Mouse (Mus musculus) lung, postnatal 0 days (tissue): ENCODE measurements at regions not wholly inside any gene's neighbourhood (a gene's known extent, or its start where the extent isn't known, plus 50 kb on each side); places are given as distances from the start of the nearest gene placed in this dataset.
A peak's percentile ranks its signal among the peaks of the same experiment; 100 is the strongest.

Experiments used
- ATAC-seq: fragments of 200-750 bp; cut with Nextera tagmentation; 2 replicates; pipeline ENCODE4 v1.8.0; 2017; ENCODE audit warnings: moderate library complexity
- DNase-seq: peaks from one replicate; pipeline ENCODE4 v3.0.0-alpha.2; 2016; ENCODE audit warnings: low spot score
- H3K27ac ChIP-seq: fragments of 300-500 bp; sonication (generic); 2 replicates; pipeline ENCODE4 v1.5.1; 2014; ENCODE audit warnings: antibody characterized with exemption, mild to moderate bottlenecking, low read length, mixed read lengths
- H3K27me3 ChIP-seq: fragments of 300-500 bp; sonication (generic); replicated peaks from 2 replicates; pipeline ENCODE4 v1.6.1; 2014; ENCODE audit warnings: low read length, mixed read lengths; ENCODE audit not compliant: insufficient read depth
- H3K36me3 ChIP-seq: fragments of 300-500 bp; sonication (generic); 2 replicates; pipeline ENCODE4 v1.6.1; 2014; ENCODE audit warnings: low read length, mixed read lengths; ENCODE audit not compliant: insufficient read depth
- H3K4me1 ChIP-seq: fragments of 300-500 bp; sonication (generic); 2 replicates; pipeline ENCODE4 v1.6.1; 2014; ENCODE audit warnings: antibody characterized with exemption, low read depth, low read length, mixed read lengths; ENCODE audit not compliant: insufficient read depth
- H3K4me2 ChIP-seq: fragments of 300-500 bp; sonication (generic); replicated peaks from 2 replicates; pipeline ENCODE4 v1.6.1; 2014; ENCODE audit warnings: low read depth, mild to moderate bottlenecking, low read length, moderate library complexity, mixed read lengths
- H3K4me3 ChIP-seq: fragments of 300-500 bp; sonication (generic); 2 replicates; pipeline ENCODE4 v1.5.1; 2014; ENCODE audit warnings: low read depth, low read length
- H3K9ac ChIP-seq: fragments of 300-500 bp; sonication (generic); replicated peaks from 2 replicates; pipeline ENCODE4 v1.6.1; 2014; ENCODE audit warnings: low read depth, mild to moderate bottlenecking
- H3K9me3 ChIP-seq: fragments of 300-500 bp; sonication (generic); 2 replicates; pipeline ENCODE4 v1.6.1; 2016; ENCODE audit warnings: low read length, mixed read lengths
- CTCF ChIP-seq: IDR thresholded peaks from 2 replicates; pipeline ENCODE4 v1.5.1; 2016; ENCODE audit warnings: antibody characterized with exemption, mild to moderate bottlenecking
- EP300 ChIP-seq: IDR thresholded peaks from 2 replicates; pipeline ENCODE4 v1.6.1; 2016; ENCODE audit warnings: antibody characterized with exemption, mild to moderate bottlenecking, control low read depth
- WGBS: fragments of 180-500 bp; shearing (Covaris S2); extraction: QIAGEN DNeasy Blood & Tissue Kit; methylation state at CpG from one replicate; pipeline ENCODE4 v1.1.7; 2014; 5-methylcytosine and 5-hydroxymethylcytosine counted together

DNA sequence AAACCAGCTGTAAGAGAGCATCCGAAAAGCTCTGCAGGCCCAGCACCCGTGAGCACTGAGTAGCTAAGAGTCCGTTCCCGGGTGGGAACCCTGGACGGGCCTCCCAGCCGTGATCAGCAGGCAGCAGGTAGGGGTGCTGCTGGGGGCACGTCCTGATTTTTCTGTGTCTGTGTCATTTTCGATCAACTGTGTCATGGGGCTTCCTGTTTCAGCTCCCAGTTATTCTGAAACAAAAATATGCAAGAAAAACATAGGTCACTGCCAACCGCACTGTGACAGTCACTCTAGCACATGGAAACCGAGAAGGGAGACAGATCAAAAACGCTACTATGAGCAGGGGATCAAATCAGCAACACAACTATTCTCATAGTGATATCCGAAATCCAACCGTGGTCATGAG lies 218.8 kb upstream of the Spdye4c start:
- no peak for ATAC-seq
- TF ChIP-seq CTCF: no peak
- TF ChIP-seq EP300: no peak
- Histone ChIP-seq H3K9me3 (no peaks in the 10 kb centered on the region), H3K27me3 (no peaks in the 10 kb centered on the region), H3K4me2 (no peak overlapping the region), H3K36me3 (no peaks in the 10 kb centered on the region), H3K4me3 (no peak overlapping the region), H3K27ac (no peak overlapping the region), H3K9ac (no peak overlapping the region), H3K4me1 (peaks cover 12% of the 10 kb centered on the region)
- 87% methylated on average over 13 of the region's 13 CpGs for WGBS
- DNase-seq: no peak

- Histone ChIP-seq H3K36me3 (no peaks in the 10 kb centered on the region), H3K4me1 (peaks cover 12% of the 10 kb centered on the region), H3K4me3 (no peak overlapping the region), H3K27me3 (no peaks in the 10 kb centered on the region), H3K4me2 (no peak overlapping the region), H3K9me3 (no peaks in the 10 kb centered on the region), H3K27ac (peak overlapping the region; percentile 16; the same call in 1 of the 2 replicates), H3K9ac (no peak overlapping the region)
- TF ChIP-seq EP300 (no peak), CTCF (no peak)
- ATAC-seq (peak; percentile 32; the same call in 1 of the 2 replicates), DNase-seq (peak; percentile 38)
- WGBS: 45% methylated on average over 12 of the region's 12 CpGs
Observed at GRCm38 (mm10) chr2:128373363-128374252, 217.4 kb upstream of the Spdye4c start.

- 85% methylated on average over 2 of the region's 2 CpGs for WGBS
- Histone ChIP-seq H3K4me2 (no peak overlapping the region), H3K9ac (no peak overlapping the region), H3K27ac (no peak overlapping the region), H3K36me3 (no peaks in the 10 kb centered on the region), H3K9me3 (no peaks in the 10 kb centered on the region), H3K4me3 (no peak overlapping the region), H3K4me1 (peaks cover 12% of the 10 kb centered on the region), H3K27me3 (no peaks in the 10 kb centered on the region)
- DNase-seq: no peak
- ATAC-seq: no peak
- TF ChIP-seq CTCF: no peak
- no peak for TF ChIP-seq EP300
Observed at GRCm38 (mm10) chr2:128374253-128374566, 216.8 kb upstream of the Spdye4c start.

GRCm38 (mm10) chr2:128374926-128375325 lies 216.1 kb upstream of the Spdye4c start:
- Histone ChIP-seq H3K27me3 (no peaks in the 10 kb centered on the region), H3K4me2 (no peak overlapping the region), H3K9ac (no peak overlapping the region), H3K4me1 (peaks cover 12% of the 10 kb centered on the region), H3K36me3 (no peaks in the 10 kb centered on the region), H3K4me3 (no peak overlapping the region), H3K9me3 (no peaks in the 10 kb centered on the region), H3K27ac (no peak overlapping the region)
- TF ChIP-seq CTCF (no peak), EP300 (no peak)
- no peak for ATAC-seq
- 95% methylated on average over 5 of the region's 5 CpGs for WGBS
- no peak for DNase-seq

GRCm38 (mm10) chr2:128375827-128376226 lies 215.2 kb upstream of the Spdye4c start:
- no peak for ATAC-seq

DNA sequence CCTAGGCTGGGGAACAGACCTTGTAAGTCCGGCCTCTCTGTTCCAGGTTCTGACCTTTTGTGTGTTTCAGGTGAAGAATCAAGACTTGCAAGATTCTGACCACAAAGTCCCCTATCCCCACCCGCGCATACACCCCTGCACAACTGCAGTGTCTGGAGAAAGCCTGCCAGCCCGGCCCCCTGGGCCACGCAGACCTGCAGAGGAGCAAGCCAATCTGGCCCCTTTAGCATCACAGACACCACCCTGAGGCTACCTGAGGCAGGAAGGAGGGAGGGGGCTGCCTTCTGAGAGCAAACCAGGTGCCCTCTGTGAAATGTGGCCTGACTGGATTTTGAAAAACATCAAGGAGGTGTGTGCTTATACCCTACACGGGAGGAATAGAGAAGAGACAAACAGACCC lies 213.8 kb upstream of the Spdye4c start:
- TF ChIP-seq EP300: no peak
- TF ChIP-seq CTCF: no peak
- H3K27ac ChIP-seq: no peak overlapping the region
- 73% methylated on average over 6 of the region's 6 CpGs for WGBS

More at GRCm38 (mm10) chr2:128375827-128376226, 215.2 kb upstream of the Spdye4c start:
- Histone ChIP-seq H3K27me3 (no peaks in the 10 kb centered on the region), H3K4me2 (no peak overlapping the region), H3K9me3 (no peaks in the 10 kb centered on the region), H3K36me3 (no peaks in the 10 kb centered on the region), H3K9ac (no peak overlapping the region), H3K27ac (no peak overlapping the region), H3K4me3 (no peak overlapping the region), H3K4me1 (peaks cover 6% of the 10 kb centered on the region)
- no peak for DNase-seq
- TF ChIP-seq CTCF: no peak
- TF ChIP-seq EP300: no peak
- WGBS: 85% methylated on average over 3 of the region's 3 CpGs

More for the DNA sequence above, 213.8 kb upstream of the Spdye4c start:
- Histone ChIP-seq H3K9me3 (no peaks in the 10 kb centered on the region), H3K4me1 (no peaks in the 10 kb centered on the region; the same call in 1 of the 2 replicates), H3K27me3 (no peaks in the 10 kb centered on the region), H3K9ac (no peak overlapping the region), H3K4me3 (no peak overlapping the region), H3K36me3 (no peaks in the 10 kb centered on the region), H3K4me2 (no peak overlapping the region)
- DNase-seq: no peak
- no peak for ATAC-seq
